Mouse (Mus musculus) bone marrow, adult 2 months (tissue): Measurements from ENCODE around the gene Edf1. TPM values are rescaled to one million over a fixed set of nuclear protein-coding genes. Genes with fewer than 3 reads are reported as not detected.
A peak's percentile ranks its signal among the peaks of the same experiment; 100 is the strongest.

Experiments used
- H3K27ac ChIP-seq: fragments of 200-500 bp; 2 replicates; pipeline ENCODE4 v1.5.1; 2012; ENCODE audit warnings: low read depth, mild to moderate bottlenecking, control low read depth, inconsistent platforms, low read length; ENCODE audit not compliant: control insufficient read depth, poor library complexity, insufficient read depth
- H3K4me1 ChIP-seq: fragments of 200-500 bp; 2 replicates; pipeline ENCODE4 v1.6.1; 2011; ENCODE audit warnings: low read length; ENCODE audit not compliant: control insufficient read depth, insufficient read depth
- H3K4me3 ChIP-seq: fragments of 200-500 bp; replicated peaks from 2 replicates; pipeline ENCODE3; 2011; ENCODE audit warnings: mild to moderate bottlenecking, low read depth, low read length, control low read depth; ENCODE audit not compliant: control insufficient read depth
- CTCF ChIP-seq: fragments of 200-500 bp; IDR thresholded peaks from 2 replicates; pipeline ENCODE4 v1.5.1; 2011; ENCODE audit warnings: low read length, control low read depth; ENCODE audit not compliant: control insufficient read depth, insufficient read depth
- POLR2A ChIP-seq: fragments of 200-500 bp; IDR thresholded peaks from 2 replicates; pipeline ENCODE4 v1.6.1; 2011; ENCODE audit warnings: low read depth, mild to moderate bottlenecking, control low read depth, low read length, borderline replicate concordance; ENCODE audit not compliant: control insufficient read depth
- WGBS: fragments of 180-500 bp; shearing (Covaris S2); methylation state at CpG from one replicate; pipeline ENCODE4 v1.1.7; 2018; 5-methylcytosine and 5-hydroxymethylcytosine counted together
- polyA plus RNA-seq: library from polyadenylated mRNA; stranded (reverse); fragments of >200 nt; gene quantifications from 2 replicates; pipeline ENCODE4 v1.2.4, GENCODE M21; 2011; ENCODE audit warnings: low replicate concordance; ENCODE audit not compliant: missing spikeins, insufficient read depth, insufficient read length

The Edf1 gene
- polyA plus RNA-seq, 1 experiment = 73.8 TPM

DNA sequence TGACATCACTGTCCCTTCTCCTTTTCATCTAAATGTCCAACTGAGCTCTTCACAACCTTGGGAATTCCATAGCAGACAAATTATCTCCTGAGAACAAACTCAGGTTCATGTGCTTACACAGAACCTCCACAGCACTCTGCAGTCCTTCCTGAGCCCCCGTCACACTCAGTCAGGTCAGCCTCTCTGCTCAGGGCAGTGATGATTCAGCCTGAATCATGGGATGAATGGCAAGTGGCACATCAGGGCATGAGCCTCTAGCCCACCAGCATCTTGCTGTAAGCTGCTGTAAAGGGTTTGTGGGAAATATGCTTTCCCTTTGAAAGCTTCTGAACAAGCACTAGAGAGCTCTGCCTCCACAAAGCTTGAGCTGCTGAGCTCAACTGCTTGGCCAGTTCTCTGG is 41.1 kb downstream of the Edf1 start:
- TF ChIP-seq POLR2A = no peak
- TF ChIP-seq CTCF = no peak
- no peaks in the 10 kb centered on the region for H3K4me1 ChIP-seq
- H3K4me3 ChIP-seq = no peak overlapping the region
- 80% methylated on average over 1 of the region's 1 CpGs for WGBS
- no peak overlapping the region for H3K27ac ChIP-seq

DNA sequence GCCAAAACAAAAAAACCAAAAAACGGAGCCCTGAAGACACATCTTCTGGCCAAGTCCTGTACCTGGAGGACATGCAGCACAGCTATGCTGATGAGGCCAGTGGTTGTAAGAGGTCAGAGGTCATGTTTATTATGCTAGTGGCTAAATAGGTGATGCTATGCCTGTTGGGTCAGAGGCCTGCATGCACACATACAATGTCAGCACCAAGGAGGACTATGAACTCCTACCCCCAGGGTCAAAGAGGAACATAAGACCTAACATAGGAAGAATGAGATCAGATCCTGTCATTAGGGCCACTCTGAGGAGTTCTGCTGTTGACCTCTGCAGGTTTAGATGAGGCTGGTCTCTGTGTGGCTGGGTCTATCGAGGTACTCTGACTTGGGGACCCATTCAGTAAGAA is 42.4 kb downstream of the Edf1 start:
- no peak for TF ChIP-seq POLR2A
- no peak for TF ChIP-seq CTCF
- no peaks in the 10 kb centered on the region for H3K4me1 ChIP-seq
- WGBS = 86% methylated on average over 2 of the region's 2 CpGs
- no peak overlapping the region for H3K27ac ChIP-seq
- no peak overlapping the region for H3K4me3 ChIP-seq

DNA sequence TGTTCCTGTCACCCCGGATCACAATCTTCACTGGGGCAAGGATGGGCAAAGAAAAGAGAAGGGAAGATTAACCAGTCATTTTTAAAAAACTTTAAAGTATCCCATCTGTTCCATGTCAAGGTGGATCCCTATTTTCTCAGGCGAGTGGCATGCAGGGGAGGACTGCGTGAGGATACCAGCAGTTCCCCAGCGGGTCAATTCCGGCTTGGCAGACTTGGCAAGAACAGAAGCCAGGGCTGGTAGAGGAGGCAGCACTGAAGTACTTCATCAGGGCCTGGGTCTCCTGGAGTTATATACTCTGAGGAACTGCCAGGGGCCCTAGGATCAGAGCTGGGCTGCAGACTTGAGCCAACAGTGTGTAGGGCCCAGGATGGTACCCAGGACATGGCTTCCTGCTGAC is 44.9 kb downstream of the Edf1 start:
- Histone ChIP-seq H3K27ac (no peak overlapping the region), H3K4me1 (no peaks in the 10 kb centered on the region), H3K4me3 (no peak overlapping the region)
- WGBS = 88% methylated on average over 5 of the region's 5 CpGs
- TF ChIP-seq CTCF (no peak), POLR2A (no peak)

- WGBS = under 1% methylated on average over 80 of the region's 80 CpGs
- Histone ChIP-seq H3K4me1 (no peaks in the 10 kb centered on the region), H3K4me3 (peak within 1 kb of the TSS; percentile 97), H3K27ac (peak within 1 kb of the TSS; percentile 77)
- no peak for TF ChIP-seq CTCF
- TF ChIP-seq POLR2A = peak; percentile 92; the same call in 1 of the 2 replicates
Observed at GRCm38 (mm10) chr2:25607761-25608622, 50.3 kb downstream of the Edf1 start, which contains the start of gene Rabl6. TSS of gene Rabl6 (minus strand) at chr2:25608521.

- 46% methylated on average over 10 of the region's 10 CpGs for WGBS
- Histone ChIP-seq H3K27ac (no peak overlapping the region), H3K4me1 (no peaks in the 10 kb centered on the region), H3K4me3 (no peak overlapping the region)
- TF ChIP-seq POLR2A (no peak), CTCF (no peak)
Observed at GRCm38 (mm10) chr2:25608671-25609070, 51.0 kb downstream of the Edf1 start.

Other genes starting within 250 kb of the Edf1 start
- 5.0 TPM in 1 of 2 replicates, not detected in the other for gene Grin1, start 238.7 kb upstream of the Edf1 start, polyA plus RNA-seq
- 25.9 and 33.0 TPM in 2 replicates for gene Man1b1, start 225.5 kb upstream of the Edf1 start, polyA plus RNA-seq
- 22.8 and 29.5 TPM in 2 replicates for gene Dpp7, start 201.5 kb upstream of the Edf1 start, polyA plus RNA-seq
- 20.1 and 62.6 TPM in 2 replicates for gene Uap1l1, start 192.2 kb upstream of the Edf1 start, polyA plus RNA-seq
- 13.7 and 27.3 TPM in 2 replicates for gene Sapcd2, start 185.5 kb upstream of the Edf1 start, polyA plus RNA-seq
- gene Entpd2, start 162.0 kb upstream of the Edf1 start, polyA plus RNA-seq = 0.54 TPM in 1 of 2 replicates, not detected in the other
- gene Npdc1, start 158.5 kb upstream of the Edf1 start, polyA plus RNA-seq = 3.4 and 22.4 TPM in 2 replicates
- 3.4 and 17.9 TPM in 2 replicates for gene Fut7, start 134.6 kb upstream of the Edf1 start, polyA plus RNA-seq
- 5.0 and 15.0 TPM in 2 replicates for gene Abca2, start 129.1 kb upstream of the Edf1 start, polyA plus RNA-seq
- not detected in 2 replicates for gene Clic3, start 101.0 kb upstream of the Edf1 start, polyA plus RNA-seq
- gene Paxx, start 96.8 kb upstream of the Edf1 start, polyA plus RNA-seq = 42.2 and 114 TPM in 2 replicates
- gene Ptgds, start 87.8 kb upstream of the Edf1 start, polyA plus RNA-seq = 9.3 TPM in 1 of 2 replicates, not detected in the other
- gene Lcn12, start 63.9 kb upstream of the Edf1 start, polyA plus RNA-seq = not detected in 2 replicates
- gene Fbxw5, start 57.1 kb upstream of the Edf1 start, polyA plus RNA-seq = 18.5 and 30.4 TPM in 2 replicates
- 1.6 and 6.2 TPM in 2 replicates for gene C8g, start 56.1 kb upstream of the Edf1 start, polyA plus RNA-seq
- 14.5 and 22.7 TPM in 2 replicates for gene Traf2, start 10.9 kb upstream of the Edf1 start, polyA plus RNA-seq
- 1.1 and 9.7 TPM in 2 replicates for gene Mamdc4, start 17.0 kb downstream of the Edf1 start, polyA plus RNA-seq
- gene Phpt1, start 17.4 kb downstream of the Edf1 start, polyA plus RNA-seq = 12.3 and 16.4 TPM in 2 replicates
- 0.34 and 0.92 TPM in 2 replicates for gene Ajm1, start 23.9 kb downstream of the Edf1 start, polyA plus RNA-seq
- gene Rabl6, start 50.7 kb downstream of the Edf1 start, polyA plus RNA-seq = 33.4 and 38.2 TPM in 2 replicates
- gene Ccdc183, start 59.8 kb downstream of the Edf1 start, polyA plus RNA-seq = not detected in 2 replicates
- 17.3 and 20.9 TPM in 2 replicates for gene Tmem141, start 64.2 kb downstream of the Edf1 start, polyA plus RNA-seq
- gene Fcna, start 70.2 kb downstream of the Edf1 start, polyA plus RNA-seq = 14.7 and 28.0 TPM in 2 replicates
- not detected in 2 replicates for gene Lcn8, start 95.3 kb downstream of the Edf1 start, polyA plus RNA-seq
- not detected in 2 replicates for gene Lcn5, start 100.1 kb downstream of the Edf1 start, polyA plus RNA-seq
- gene Lcn6, start 118.9 kb downstream of the Edf1 start, polyA plus RNA-seq = not detected in 2 replicates
- not detected in 2 replicates for gene Lcn10, start 124.9 kb downstream of the Edf1 start, polyA plus RNA-seq
- not detected in 2 replicates for gene Obp2a, start 142.2 kb downstream of the Edf1 start, polyA plus RNA-seq
- gene Bmyc, start 148.9 kb downstream of the Edf1 start, polyA plus RNA-seq = 4.1 and 6.7 TPM in 2 replicates
- gene Obp2b, start 179.2 kb downstream of the Edf1 start, polyA plus RNA-seq = not detected in 2 replicates
- gene Lcn3, start 207.7 kb downstream of the Edf1 start, polyA plus RNA-seq = not detected in 2 replicates
- not detected in 2 replicates for gene Lcn11, start 219.2 kb downstream of the Edf1 start, polyA plus RNA-seq
- not detected in 2 replicates for gene Gm13539, start 224.4 kb downstream of the Edf1 start, polyA plus RNA-seq